Mouse (Mus musculus) heart, adult 2 months (tissue): Measurements from ENCODE around the gene Ell2.

ENCODE experiments used
- CTCF ChIP-seq: fragments of 200-600 bp; IDR thresholded peaks from 2 replicates; pipeline ENCODE4 v1.8.1; 2022; ENCODE audit warnings: antibody characterized with exemption, mild to moderate bottlenecking, moderate library complexity
- EP300 ChIP-seq: fragments of 200-500 bp; IDR thresholded peaks from 2 replicates; pipeline ENCODE4 v1.6.1; 2011; ENCODE audit warnings: low read depth, low read length, control low read depth; ENCODE audit not compliant: insufficient read depth
- POLR2A ChIP-seq: fragments of 200-500 bp; IDR thresholded peaks from 2 replicates; pipeline ENCODE4 v1.6.1; 2011; ENCODE audit warnings: mild to moderate bottlenecking, low read depth, low read length, control low read depth; ENCODE audit not compliant: insufficient read depth

GRCm38 (mm10) chr13:75754398-75754797 lies 47.8 kb downstream of the Ell2 start:
- no peak for TF ChIP-seq EP300
- TF ChIP-seq POLR2A, result no peak
- TF ChIP-seq CTCF, result no peak
